Mouse (Mus musculus) T-cell, adult 2 months (primary cell): ENCODE results near the gene D17Wsu92e.
A peak's percentile ranks its signal among the peaks of the same experiment; 100 is the strongest.

Experiments
- DNase-seq: peaks from one replicate; pipeline ENCODE4 v3.0.0; 2022; ENCODE audit warnings: low spot score

Gene D17Wsu92e

DNA sequence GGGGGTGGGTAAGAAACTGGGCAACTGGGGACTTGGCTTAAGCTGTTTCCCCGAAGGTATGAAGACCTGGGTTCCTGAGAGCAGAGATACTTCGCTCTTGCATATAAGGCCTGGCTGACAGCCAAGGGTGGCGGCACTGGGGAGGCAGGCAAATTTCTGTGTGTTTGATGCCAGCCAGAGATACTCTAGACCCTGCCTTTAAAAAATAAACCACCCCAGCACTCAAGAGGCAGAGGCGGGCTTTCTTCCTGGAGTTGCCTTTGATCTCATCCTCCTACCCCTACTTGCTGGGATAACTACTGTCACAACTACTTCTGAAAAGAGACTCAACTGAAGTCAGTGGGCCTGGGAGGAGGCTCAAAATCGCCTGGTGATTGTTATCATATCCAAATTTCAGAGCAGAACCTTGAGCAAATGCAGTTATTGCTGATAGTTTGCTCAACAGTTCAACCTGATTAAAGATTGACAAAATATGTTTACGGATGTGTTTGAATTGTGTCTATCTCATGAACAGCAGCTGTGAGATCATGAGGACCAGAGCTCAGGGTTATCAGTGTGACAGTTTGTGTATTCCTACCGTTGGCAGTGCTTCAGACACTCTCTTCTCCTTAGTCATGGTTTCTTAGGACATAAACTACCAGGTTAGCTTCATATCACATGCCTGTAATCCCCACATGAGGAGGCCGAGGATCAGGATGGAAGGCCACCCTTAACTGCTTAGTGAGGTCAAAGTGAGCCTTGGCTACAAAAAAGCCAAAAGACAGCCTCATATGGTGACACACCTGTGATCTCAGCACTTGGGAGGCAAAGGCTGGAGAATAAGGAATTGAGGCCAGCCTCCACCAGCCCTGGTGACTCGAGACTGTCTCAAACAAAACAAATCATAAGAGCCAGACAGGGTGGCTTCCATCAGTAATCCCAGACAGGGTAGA is 1.2 kb upstream of the D17Wsu92e start:
- DNase-seq: peak; percentile 46

DNA sequence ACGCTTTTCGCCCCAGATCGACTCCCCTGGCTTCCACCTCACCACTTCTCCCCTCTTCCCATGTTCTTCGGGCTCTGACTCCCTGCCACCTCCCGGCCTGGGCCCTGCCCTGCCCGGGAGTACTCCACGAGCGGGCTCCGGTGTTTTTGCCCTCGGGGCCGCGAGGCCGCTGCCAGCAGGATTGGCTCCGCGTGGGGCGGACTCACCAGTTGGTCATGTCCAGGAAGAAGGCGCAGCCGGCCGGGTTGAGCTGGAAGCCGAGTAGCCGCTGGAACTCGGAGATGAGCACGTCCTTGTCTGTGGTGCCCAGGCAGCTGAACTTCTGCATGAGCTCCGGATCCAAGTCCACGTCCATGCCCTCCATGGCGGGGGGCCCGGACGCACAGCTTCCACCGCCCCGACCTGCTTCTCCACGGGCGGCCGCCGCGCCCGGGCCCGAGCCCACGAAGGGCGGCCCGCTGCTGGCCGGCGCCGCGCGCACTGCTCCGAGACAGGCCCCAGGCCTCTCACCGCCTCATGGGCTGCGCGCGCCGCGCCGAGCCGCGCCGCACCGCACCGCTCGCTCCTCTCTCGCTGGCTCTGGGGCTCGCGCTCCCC is 379 bp downstream of the D17Wsu92e start:
- DNase-seq: no peak

- DNase-seq: no peak
Observed at GRCm38 (mm10) chr17:27819521-27819970, 902 bp downstream of the D17Wsu92e start.

DNA sequence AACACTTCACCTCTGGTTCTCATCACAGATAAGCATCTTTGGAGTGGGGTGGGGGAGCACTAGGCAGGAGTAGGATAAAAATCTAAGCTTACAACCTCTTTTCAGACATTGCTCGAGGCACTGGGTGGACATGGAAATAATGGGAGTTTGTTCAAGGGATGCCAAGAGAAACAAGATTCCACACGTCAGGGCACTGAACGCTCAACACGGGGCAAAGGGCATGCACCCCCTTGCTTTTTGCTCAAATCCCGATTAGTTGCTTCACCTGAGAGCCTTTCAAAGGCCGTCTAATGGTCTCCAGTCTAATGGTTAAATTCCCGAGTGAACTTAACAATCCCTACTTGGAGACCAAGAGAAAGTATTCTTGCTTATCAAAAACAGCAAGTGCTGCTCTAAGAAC is 1.4 kb downstream of the D17Wsu92e start:
- no peak for DNase-seq

- DNase-seq: peak; percentile 73
Observed at GRCm38 (mm10) chr17:27814606-27815005, 5.8 kb downstream of the D17Wsu92e start.

GRCm38 (mm10) chr17:27811980-27812379 is 8.5 kb downstream of the D17Wsu92e start:
- no peak for DNase-seq

GRCm38 (mm10) chr17:27810569-27811331 is 9.7 kb downstream of the D17Wsu92e start:
- no peak for DNase-seq

GRCm38 (mm10) chr17:27807542-27808078 is 12.8 kb downstream of the D17Wsu92e start:
- DNase-seq: no peak

- no peak for DNase-seq
Observed at GRCm38 (mm10) chr17:27804803-27805770, 15.4 kb downstream of the D17Wsu92e start.

DNA sequence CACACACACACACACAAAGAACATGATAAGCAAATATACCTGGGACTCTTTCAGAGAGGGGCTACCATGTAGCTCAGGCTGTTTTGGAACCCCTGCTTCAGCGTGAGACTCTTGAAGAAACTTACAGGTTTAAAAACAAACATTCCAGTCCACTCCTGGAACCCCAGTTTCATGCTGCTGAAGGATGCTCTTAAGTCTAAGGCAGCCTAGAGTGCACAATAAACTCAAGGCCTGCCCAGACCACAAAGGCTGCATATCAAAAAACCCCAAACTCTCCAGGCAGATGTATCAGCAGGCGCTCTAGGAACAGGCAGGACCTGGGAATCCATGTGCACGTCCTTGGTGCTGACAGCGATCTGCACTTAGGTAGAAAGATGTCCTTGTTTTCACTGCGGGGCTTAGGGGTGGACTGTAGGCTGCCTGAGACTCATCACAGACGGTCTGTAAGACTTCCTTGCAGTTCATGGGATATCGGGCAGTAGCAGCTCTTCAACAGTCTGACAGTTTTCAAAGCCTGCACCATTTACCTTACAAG is 16.2 kb downstream of the D17Wsu92e start:
- DNase-seq: no peak

DNA sequence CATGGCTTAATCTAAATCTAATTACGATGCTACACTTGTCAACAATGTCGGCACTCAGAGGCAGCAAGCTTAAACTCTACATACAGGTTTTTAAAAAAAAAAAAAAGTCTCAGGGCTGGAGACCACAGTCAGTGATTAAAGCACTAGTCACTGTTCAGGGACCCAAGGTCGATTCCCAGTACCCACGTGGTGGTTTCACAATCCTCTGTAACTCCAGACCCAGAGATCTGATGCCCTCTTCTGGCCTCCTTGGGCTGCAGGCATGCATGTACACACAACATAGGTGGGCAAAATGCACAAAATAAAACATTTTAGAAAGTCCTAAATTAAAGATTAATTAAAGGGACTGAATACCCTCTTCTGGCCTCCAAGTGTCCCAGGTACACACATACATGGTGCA is 16.7 kb downstream of the D17Wsu92e start:
- DNase-seq: no peak

- DNase-seq: no peak
Observed at GRCm38 (mm10) chr17:27800710-27801648, 19.5 kb downstream of the D17Wsu92e start.

DNA sequence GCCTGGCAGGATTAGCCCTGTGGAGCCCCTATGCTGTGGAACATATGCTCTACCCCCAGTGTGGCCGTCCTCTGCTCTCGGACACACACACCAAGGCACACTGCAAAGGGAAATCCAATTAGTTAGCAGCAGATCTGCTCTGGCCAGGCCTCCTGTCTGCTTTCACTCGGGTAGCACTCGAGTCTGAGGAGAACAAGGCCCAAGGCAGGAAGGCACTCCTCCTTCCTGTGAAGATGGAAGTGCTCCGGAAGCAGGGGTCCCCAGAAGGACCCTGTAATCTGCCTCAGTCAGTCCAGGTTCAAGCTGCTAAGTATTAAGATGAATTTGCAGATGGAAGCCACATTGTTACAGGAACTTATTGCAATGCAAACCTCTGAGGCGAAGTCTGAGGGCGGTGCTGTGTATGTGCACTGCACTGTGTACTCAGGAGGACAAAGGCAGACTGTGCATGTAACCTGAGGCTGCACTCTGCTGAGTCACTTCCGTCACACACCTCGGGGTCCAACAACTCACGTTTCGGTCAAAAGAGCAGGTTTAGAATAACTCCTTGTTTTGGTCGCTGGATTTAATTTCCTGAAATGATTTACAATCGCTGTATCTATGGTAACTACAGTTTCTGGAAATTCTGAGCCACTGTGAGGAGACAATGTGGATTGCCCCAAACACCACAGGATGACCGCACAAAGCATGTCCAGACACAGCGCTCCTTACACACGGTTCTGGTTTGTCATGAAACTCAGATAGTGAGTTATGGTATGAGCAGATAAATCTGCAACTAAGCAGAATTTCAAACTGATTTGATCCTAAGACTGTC is 20.5 kb downstream of the D17Wsu92e start:
- peak; percentile 39 for DNase-seq

GRCm38 (mm10) chr17:27797341-27797872 is 23.0 kb downstream of the D17Wsu92e start:
- no peak for DNase-seq

DNA sequence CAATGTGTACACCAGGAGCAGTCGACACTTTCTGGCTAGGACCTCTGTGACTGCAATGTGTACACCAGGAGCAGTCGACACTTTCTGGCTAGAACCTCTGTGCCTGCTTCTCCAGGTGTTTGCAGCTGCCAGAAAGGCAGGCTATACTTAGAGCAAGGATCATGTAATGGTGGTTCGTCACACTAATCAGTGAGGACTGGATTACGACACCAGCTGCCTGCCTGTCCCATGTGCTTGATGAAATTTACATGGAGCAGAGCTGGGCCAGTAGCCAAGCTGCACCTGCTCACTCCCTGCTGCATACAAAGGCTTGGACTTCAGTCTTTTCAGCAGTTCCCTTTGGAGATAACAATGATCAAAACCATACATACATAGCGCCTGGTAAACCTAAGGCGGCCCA is 23.7 kb downstream of the D17Wsu92e start:
- no peak for DNase-seq

DNA sequence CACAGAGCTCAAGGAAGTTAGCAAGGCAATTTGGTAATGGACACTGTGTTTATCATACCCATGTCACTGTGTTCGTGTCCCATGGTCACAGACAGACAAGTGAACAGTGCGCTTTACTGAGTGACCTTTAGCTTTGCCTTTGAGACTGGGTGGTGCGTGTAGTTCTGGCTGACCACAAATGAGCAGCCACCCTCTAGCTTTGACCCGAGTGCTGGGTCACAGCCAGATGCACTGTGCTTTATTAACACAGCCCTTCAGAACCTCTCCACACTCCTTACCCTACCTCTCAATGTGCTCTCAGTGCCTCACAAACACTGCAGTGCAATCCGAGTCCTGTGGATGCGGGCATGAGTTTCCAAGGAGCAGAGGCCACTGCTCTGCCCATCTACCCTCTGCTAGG is 27.3 kb downstream of the D17Wsu92e start:
- no peak for DNase-seq

GRCm38 (mm10) chr17:27792516-27792915 is 27.9 kb downstream of the D17Wsu92e start:
- DNase-seq: peak; percentile 11

DNA sequence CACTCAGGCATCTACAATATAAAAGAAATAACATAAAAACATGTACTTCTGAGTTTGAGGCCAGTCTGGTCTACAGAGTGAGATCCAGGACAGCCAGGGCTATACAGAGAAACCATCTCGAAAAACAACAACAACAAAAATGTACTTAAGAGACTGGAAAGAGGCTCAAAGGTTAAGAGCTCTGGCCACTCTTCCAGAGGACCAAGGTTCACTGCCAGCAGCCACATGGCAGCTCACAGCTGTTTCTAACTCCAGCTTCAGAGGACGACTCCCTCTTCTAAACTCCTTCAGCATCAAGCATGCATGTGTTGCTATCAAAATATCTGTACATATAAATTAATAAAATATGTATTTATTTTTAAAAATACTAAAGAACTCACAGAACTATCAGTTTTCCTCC is 28.9 kb downstream of the D17Wsu92e start:
- DNase-seq: no peak

GRCm38 (mm10) chr17:27790976-27791375 is 29.5 kb downstream of the D17Wsu92e start:
- no peak for DNase-seq
